ENCODE assay signal across 12 mouse cellular contexts in genomic region chr2:66081876-66082275, GRCm38 (mm10). TPM values are rescaled to one million over a fixed set of nuclear protein-coding genes. Genes with fewer than 3 reads are reported as not detected.
DNase-seq lines count a peak whose midpoint lies in the region; ATAC-seq and TF ChIP-seq lines count a peak whose summit lies in the region.
"Had no signal": no experiment of that assay in that cellular context is flagged by ENCODE, and none has a peak within 500 bp of the region (broad histone marks: within the 10 kb centered on the region; RNA-seq: fewer than 3 reads in every experiment).

No protein-coding gene starts in this region.

- 0 out of 2 replicates have a peak, but pooled peaks cover 5% of the 10 kb centered on the region for H3K27me3 ChIP-seq in embryonic facial prominence, embryonic 14.5 days (replicated peaks; ENCODE audit: control insufficient read depth, insufficient read depth, low read length)
- no peaks in the 10 kb centered on the region for H3K27me3 ChIP-seq in embryonic facial prominence, embryonic 10.5 days (replicated peaks; ENCODE audit: low read depth, poor library complexity, severe bottlenecking)
- no peaks in the 10 kb centered on the region for H3K27me3 ChIP-seq in liver, adult 2 months (ENCODE audit: control insufficient read depth, insufficient read depth, low read length)
- no peaks in the 10 kb centered on the region for H3K27me3 ChIP-seq in Patski
- H3K27me3 ChIP-seq in heart, embryonic 11.5 days (ENCODE audit: control insufficient read depth, insufficient read depth, low read length): no peaks in the 10 kb centered on the region
- H3K27me3 ChIP-seq: embryonic facial prominence, embryonic 15.5 days; hindbrain, embryonic 12.5 days; limb, embryonic 15.5 days had no signal

- CTCF ChIA-PET in Patski (lab: Charles Lee): no interaction called here

- no peak overlapping the region for H3K4me2 ChIP-seq in embryonic facial prominence, embryonic 14.5 days (ENCODE audit: low read depth, low read length)
- H3K4me2 ChIP-seq in heart, embryonic 11.5 days: no peak overlapping the region
- H3K4me2 ChIP-seq: embryonic facial prominence, embryonic 15.5 days; hindbrain, embryonic 12.5 days; limb, embryonic 15.5 days had no signal

- POLR2A ChIA-PET in Patski (lab: Charles Lee): no interaction called here

- no peaks in the 10 kb centered on the region for H3K79me2 ChIP-seq in liver, adult 2 months (ENCODE audit: control insufficient read depth, insufficient read depth, low read length)

- ATAC-seq in embryonic facial prominence, embryonic 14.5 days (ENCODE audit: low read depth): 0 out of 2 replicates have a peak, but pooled peaks have one; percentile 50
- peak; percentile 31 for ATAC-seq in Patski
- no peak for ATAC-seq in heart, embryonic 11.5 days (replicated peaks; ENCODE audit: insufficient number of reproducible peaks, low FRiP score, low TSS enrichment)

- H3K36me3 ChIP-seq in embryonic facial prominence, embryonic 14.5 days (ENCODE audit: control insufficient read depth, insufficient read depth, low read length): no peaks in the 10 kb centered on the region
- H3K36me3 ChIP-seq in embryonic facial prominence, embryonic 10.5 days (replicated peaks): no peaks in the 10 kb centered on the region
- no peaks in the 10 kb centered on the region for H3K36me3 ChIP-seq in liver, adult 2 months (ENCODE audit: control insufficient read depth, insufficient read depth, low read length)
- no peaks in the 10 kb centered on the region for H3K36me3 ChIP-seq in heart, embryonic 11.5 days (ENCODE audit: control insufficient read depth, insufficient read depth, low read length)
- H3K36me3 ChIP-seq: embryonic facial prominence, embryonic 15.5 days; hindbrain, embryonic 12.5 days; limb, embryonic 15.5 days had no signal

- no peak for TF ChIP-seq POLR2A in liver, adult 2 months (IDR thresholded peaks at IDR 0.05; ENCODE audit: extremely low read depth, insufficient read depth, low read length)

- H3K9ac ChIP-seq in embryonic facial prominence, embryonic 14.5 days (ENCODE audit: low read depth, low read length): no peak overlapping the region
- H3K9ac ChIP-seq in liver, adult 2 months (ENCODE audit: low read depth, low read length): no peak overlapping the region
- H3K9ac ChIP-seq in heart, embryonic 11.5 days (ENCODE audit: low read depth, low read length): no peak overlapping the region
- H3K9ac ChIP-seq: embryonic facial prominence, embryonic 15.5 days; hindbrain, embryonic 12.5 days; limb, embryonic 15.5 days had no signal

- H3K4me3 ChIP-seq in embryonic facial prominence, embryonic 14.5 days (ENCODE audit: low read depth, low read length): no peak overlapping the region
- H3K4me3 ChIP-seq in embryonic facial prominence, embryonic 10.5 days: no peak overlapping the region
- no peak overlapping the region for H3K4me3 ChIP-seq in liver, adult 2 months (ENCODE audit: insufficient read depth, low read depth, low read length)
- no peak overlapping the region for H3K4me3 ChIP-seq in heart, embryonic 11.5 days (ENCODE audit: low read depth, low read length)
- H3K4me3 ChIP-seq: embryonic facial prominence, embryonic 15.5 days; hindbrain, embryonic 12.5 days; limb, embryonic 15.5 days had no signal

- in situ Hi-C loops in Patski (cut with MboI; ENCODE audit: low pct_unique_long_range_greater_than_20kb): no loop called here

- TF ChIP-seq CTCF in liver, adult 2 months (IDR thresholded peaks at IDR 0.05; ENCODE audit: low read depth, low read length): no peak
- TF ChIP-seq CTCF in Patski (IDR thresholded peaks at IDR 0.05): no peak

- H3K9me3 ChIP-seq in embryonic facial prominence, embryonic 14.5 days (ENCODE audit: control insufficient read depth, low read length): no peaks in the 10 kb centered on the region
- H3K9me3 ChIP-seq in embryonic facial prominence, embryonic 10.5 days: no peaks in the 10 kb centered on the region
- H3K9me3 ChIP-seq in heart, embryonic 11.5 days (replicated peaks; ENCODE audit: control insufficient read depth, low read length): no peaks in the 10 kb centered on the region; the same call in 1 of the 2 replicates
- H3K9me3 ChIP-seq: embryonic facial prominence, embryonic 15.5 days; hindbrain, embryonic 12.5 days; limb, embryonic 15.5 days had no signal

- peak; percentile 77 for DNase-seq in embryonic facial prominence, embryonic 14.5 days (ENCODE audit: low spot score)
- no peak for DNase-seq in embryonic facial prominence, embryonic 10.5 days (ENCODE audit: low spot score)
- DNase-seq in liver, adult 2 months (ENCODE audit: extremely low read depth, low read depth, low spot score): peak; percentile 1
- DNase-seq in liver (no peak), Patski (ENCODE audit: low read depth, low spot score) (peak; percentile 12)
- peak; percentile 28 for DNase-seq in lung, postnatal 14 days
- DNase-seq in cerebellum, adult 9-10 months: no peak
- DNase-seq: cerebellum, adult 8-10 months had no signal

- no peaks in the 10 kb centered on the region for H3K4me1 ChIP-seq in embryonic facial prominence, embryonic 14.5 days (ENCODE audit: control insufficient read depth, insufficient read depth, low read length)
- no peaks in the 10 kb centered on the region for H3K4me1 ChIP-seq in embryonic facial prominence, embryonic 10.5 days
- H3K4me1 ChIP-seq in liver, adult 2 months (ENCODE audit: control insufficient read depth, insufficient read depth, low read length): no peaks in the 10 kb centered on the region
- H3K4me1 ChIP-seq in heart, embryonic 11.5 days (ENCODE audit: control insufficient read depth, insufficient read depth, low read length): no peaks in the 10 kb centered on the region
- H3K4me1 ChIP-seq: hindbrain, embryonic 12.5 days; limb, embryonic 15.5 days had no signal

- WGBS in embryonic facial prominence, embryonic 14.5 days: 55% methylated on average over 4 of the region's 4 CpGs
- WGBS in embryonic facial prominence, embryonic 10.5 days: 89% methylated on average over 4 of the region's 4 CpGs
- 63% methylated on average over 4 of the region's 4 CpGs for WGBS in liver, adult 2 months
- WGBS in heart, embryonic 11.5 days (ENCODE audit: insufficient replicate concordance): 69% methylated on average over 4 of the region's 4 CpGs

- H3K27ac ChIP-seq in embryonic facial prominence, embryonic 14.5 days (replicated peaks; ENCODE audit: low read depth, low read length): no peak overlapping the region
- no peak overlapping the region for H3K27ac ChIP-seq in embryonic facial prominence, embryonic 10.5 days (replicated peaks)
- H3K27ac ChIP-seq in liver, adult 2 months (replicated peaks; ENCODE audit: insufficient read depth, low read depth, low read length): no peak overlapping the region
- H3K27ac ChIP-seq in heart, embryonic 11.5 days (ENCODE audit: low read depth, low read length): no peak overlapping the region
- H3K27ac ChIP-seq: embryonic facial prominence, embryonic 15.5 days; hindbrain, embryonic 12.5 days; limb, embryonic 15.5 days had no signal

RNA-seq across cellular contexts. Expression of gene Galnt3, which starts 42.9 kb away (rescaled TPM):
- 3.9 and 5.1 TPM in 2 replicates for polyA plus RNA-seq in embryonic facial prominence, embryonic 14.5 days (2014; fragmentation: Nextera tagmentation; extraction: Ambion mirVana)
- polyA plus RNA-seq in embryonic facial prominence, embryonic 10.5 days (2016; fragmentation: Nextera tagmentation; extraction: Ambion mirVana): 1.8 and 2.2 TPM in 2 replicates
- total RNA-seq in liver, adult 2 months (2014; rRNA removed): 0.27 and 0.28 TPM in 2 replicates
- polyA plus RNA-seq in liver, adult 2 months (2012; rRNA removed): 0.06 TPM in 1 of 2 replicates, not detected in the other
- 0.98 TPM for polyA plus RNA-seq in Patski (2021)
- polyA plus RNA-seq in heart, embryonic 11.5 days (2014; fragmentation: Nextera tagmentation; extraction: Ambion mirVana): 0.34 and 0.49 TPM in 2 replicates

Comparison
In these comparisons a context has a peak if more than half of its experiments do, and no peak if none do; other contexts are left out.
1. DNase-seq: peak in embryonic facial prominence, embryonic 14.5 days (single experiment), liver, adult 2 months (single experiment), Patski (single experiment) and lung, postnatal 14 days (single experiment); none in embryonic facial prominence, embryonic 10.5 days (single experiment), liver (single experiment) and cerebellum, adult 9-10 months (single experiment).